Mouse (Mus musculus): ENCODE data around the gene Preb.
A peak's percentile ranks its signal among the peaks of the same experiment; 100 is the strongest.

Preb gene

GRCm38 (mm10) chr5:30954065-30954464 is 6.1 kb downstream of the Preb start:
- DNase-seq: peak; percentile 91

- peak; percentile 88 for DNase-seq
Observed at GRCm38 (mm10) chr5:30952551-30952950, 7.6 kb downstream of the Preb start.

- peak; percentile 94 for DNase-seq
Observed at GRCm38 (mm10) chr5:30951706-30952105, 8.5 kb downstream of the Preb start.

GRCm38 (mm10) chr5:30950922-30951321 is 9.2 kb downstream of the Preb start:
- DNase-seq: peak; percentile 95

- peak; percentile 92 for DNase-seq
Observed at GRCm38 (mm10) chr5:30950451-30950850, 9.7 kb downstream of the Preb start.

GRCm38 (mm10) chr5:30949654-30950326 is 10.4 kb downstream of the Preb start:
- DNase-seq: peak; percentile 99

- no peak for DNase-seq
Observed at GRCm38 (mm10) chr5:30948620-30949019, 11.5 kb downstream of the Preb start.

GRCm38 (mm10) chr5:30944956-30945781 is 15.0 kb downstream of the Preb start, which contains the start of gene Cgref1:
Gene Cgref1 (minus strand): TSS chr5:30945591.
- DNase-seq: peak; percentile 95

GRCm38 (mm10) chr5:30944344-30944743 is 15.8 kb downstream of the Preb start:
- DNase-seq: no peak

GRCm38 (mm10) chr5:30943004-30943403 is 17.2 kb downstream of the Preb start:
- peak; percentile 71 for DNase-seq

- DNase-seq: peak; percentile 73
Observed at GRCm38 (mm10) chr5:30934725-30935461, 25.3 kb downstream of the Preb start.

GRCm38 (mm10) chr5:30933705-30934104 is 26.5 kb downstream of the Preb start:
- peak; percentile 72 for DNase-seq

- no peak for DNase-seq
Observed at GRCm38 (mm10) chr5:30931378-30931777, 28.8 kb downstream of the Preb start.

- no peak for DNase-seq
Observed at GRCm38 (mm10) chr5:30930846-30931245, 29.3 kb downstream of the Preb start.

- DNase-seq: peak; percentile 92
Observed at GRCm38 (mm10) chr5:30930121-30930520, 30.0 kb downstream of the Preb start.

GRCm38 (mm10) chr5:30927945-30928529 is 32.1 kb downstream of the Preb start:
- DNase-seq: peak; percentile 91

GRCm38 (mm10) chr5:30926073-30926472 is 34.1 kb downstream of the Preb start:
- no peak for DNase-seq

GRCm38 (mm10) chr5:30925217-30925616 is 34.9 kb downstream of the Preb start:
- DNase-seq: peak; percentile 86

GRCm38 (mm10) chr5:30924614-30925013 is 35.5 kb downstream of the Preb start:
- peak; percentile 88 for DNase-seq

GRCm38 (mm10) chr5:30923119-30923518 is 37.0 kb downstream of the Preb start:
- DNase-seq: no peak

GRCm38 (mm10) chr5:30922581-30923041 is 37.5 kb downstream of the Preb start:
- peak; percentile 91 for DNase-seq

- peak; percentile 99 for DNase-seq
Observed at GRCm38 (mm10) chr5:30921256-30922033, 38.7 kb downstream of the Preb start, which contains the start of gene Khk. Gene Khk (plus strand): TSS chr5:30921431.
